Mouse (Mus musculus) cortical plate, adult 2 months (tissue): ENCODE measurements around the gene Vps41.

ENCODE experiments used
- CTCF ChIP-seq: fragments of 200-500 bp; IDR thresholded peaks from 2 replicates; pipeline ENCODE4 v1.5.1; 2011; ENCODE audit warnings: mild to moderate bottlenecking, control low read depth, low read length; ENCODE audit not compliant: insufficient read depth; ENCODE audit errors: extremely low read depth
- POLR2A ChIP-seq: fragments of 200-500 bp; IDR thresholded peaks from 2 replicates; pipeline ENCODE4 v1.6.1; 2011; ENCODE audit warnings: mild to moderate bottlenecking, low read length, control low read depth; ENCODE audit not compliant: insufficient read depth; ENCODE audit errors: extremely low read depth

DNA sequence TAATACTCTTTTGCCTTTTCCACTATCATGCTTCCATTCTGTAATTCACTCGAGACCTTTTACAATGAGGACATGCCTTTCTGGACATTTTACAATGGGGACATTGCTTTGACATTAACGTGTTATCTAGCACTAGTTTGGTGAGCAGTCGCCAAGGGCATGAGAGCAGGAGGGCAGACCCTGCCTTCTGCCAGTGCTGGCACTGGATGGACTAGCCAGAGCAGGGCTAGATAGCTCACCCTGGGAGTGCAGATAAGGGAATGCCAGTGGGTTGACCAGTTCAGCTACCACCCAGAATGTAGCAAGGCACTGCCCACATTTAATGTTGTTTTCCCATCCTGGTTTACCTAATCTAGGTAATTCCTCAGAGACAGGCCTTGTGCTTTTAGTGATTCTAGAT is 179.7 kb downstream of the Vps41 start:
- TF ChIP-seq CTCF (no peak), POLR2A (no peak)
